Mouse (Mus musculus): ENCODE data around the gene Zfp382. TPM values are rescaled to one million over a fixed set of nuclear protein-coding genes. Genes with fewer than 3 reads are reported as not detected.

Gene Zfp382
- 19.0 and 21.1 TPM in 2 replicates for polyA plus RNA-seq (2015; fragmentation: Nextera tagmentation; extraction: Ambion mirVana)

DNA sequence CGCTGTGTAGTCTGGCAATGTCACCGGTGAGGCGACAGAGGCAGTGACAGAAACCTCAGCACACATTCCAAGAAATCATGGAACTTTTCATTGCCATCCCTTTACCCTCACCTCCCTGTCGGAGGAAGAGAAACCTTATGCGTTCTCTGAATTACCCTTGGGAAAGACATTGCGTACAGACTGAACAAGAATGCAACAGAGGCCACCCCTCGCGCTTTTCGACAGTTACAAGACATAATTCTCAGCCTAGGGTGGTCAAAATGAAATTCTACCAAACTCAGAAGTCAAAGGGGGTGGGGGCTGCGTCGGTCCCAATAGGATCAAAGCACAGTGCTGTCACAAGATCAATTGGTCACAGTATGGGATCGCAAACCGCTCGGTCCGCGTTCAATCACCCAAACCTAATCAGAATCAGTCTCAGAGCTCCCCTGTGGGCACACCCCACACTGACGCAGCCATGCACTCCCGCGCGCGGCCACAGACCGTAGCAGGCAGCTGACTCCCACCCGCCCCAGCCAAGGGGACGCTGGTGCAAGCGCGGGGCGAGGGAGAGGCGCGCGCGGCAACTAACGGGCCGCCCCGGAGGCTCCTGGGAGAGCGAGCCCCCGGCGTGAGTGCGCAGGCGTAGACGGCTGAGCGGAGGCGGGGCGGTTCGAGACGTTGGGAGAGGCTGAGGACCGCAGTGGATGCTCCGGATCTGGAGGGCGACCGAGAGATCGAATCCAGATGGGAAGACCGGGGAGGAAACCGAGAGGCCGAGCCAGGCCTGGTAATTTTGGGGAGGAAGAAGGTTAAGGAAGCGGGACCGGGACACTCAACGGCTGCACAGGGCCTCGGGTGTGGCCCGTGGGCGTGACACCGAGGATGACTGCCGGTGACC lies at the start of gene Zfp382:
Gene Zfp382, plus strand, starts transcription at position 635 of the 880 bp plus-strand sequence.
- ATAC-seq, result peak; percentile 99
- Histone ChIP-seq H3K27ac (peak within 1 kb of the TSS; percentile 70), H3K9ac (peak within 1 kb of the TSS; percentile 86), H3K4me1 (peaks cover 6% of the 10 kb centered on the region), H3K4me3 (peak within 1 kb of the TSS; percentile 78), H3K4me2 (peak within 1 kb of the TSS; percentile 74), H3K36me3 (ENCODE audit: poor library complexity, severe bottlenecking) (peaks cover 13% of the 10 kb centered on the region; the same call in 1 of the 2 replicates), H3K9me3 (replicated peaks) (no peaks in the 10 kb centered on the region), H3K27me3 (no peaks in the 10 kb centered on the region)
- WGBS, result under 1% methylated on average over 61 of the region's 61 CpGs

DNA sequence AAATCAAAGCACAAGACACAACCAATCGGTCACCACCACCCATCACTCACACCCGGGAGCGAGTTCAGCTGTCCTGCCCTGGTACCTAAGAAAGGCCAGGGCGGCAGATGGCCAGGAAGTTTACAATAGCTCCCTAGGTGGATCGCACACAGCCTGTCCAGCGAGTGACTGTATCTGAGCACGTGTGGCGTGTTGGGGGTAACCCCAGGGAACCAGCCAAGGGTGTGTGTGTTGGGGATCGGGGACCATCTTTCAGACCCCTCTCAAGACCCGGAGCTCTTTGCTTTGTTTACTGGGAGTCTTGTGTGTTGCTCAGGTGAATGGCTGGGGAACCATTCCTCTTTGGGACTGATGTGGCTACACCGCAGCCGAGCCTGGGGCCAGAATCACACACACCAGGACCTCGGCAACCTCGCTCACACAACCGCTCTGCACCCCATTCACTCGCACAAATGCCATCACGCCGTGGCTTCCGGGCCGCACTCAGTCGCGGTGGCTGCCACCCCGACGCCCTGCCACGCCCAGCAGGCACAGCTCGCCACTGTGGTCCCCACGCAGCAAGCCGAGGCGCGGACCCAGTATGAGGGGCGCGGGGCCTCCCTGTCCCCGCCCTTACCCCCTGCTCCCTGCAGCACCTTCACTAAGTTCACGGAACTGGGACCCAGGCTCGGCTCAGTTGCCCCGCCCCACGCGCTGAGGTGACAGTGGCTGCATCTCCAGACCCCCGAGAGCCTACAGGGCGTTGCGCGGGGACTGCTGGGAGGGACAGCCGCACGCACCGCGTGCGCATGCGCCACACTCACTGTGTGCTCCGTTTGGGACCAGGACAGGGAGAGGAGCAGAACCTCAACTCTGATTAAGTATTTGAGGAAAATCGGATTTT lies 49.4 kb upstream of the Zfp382 start, which contains the start of gene Zfp82:
Gene Zfp82, minus strand, starts transcription at position 755 of the 883 bp plus-strand sequence.
- peak within 1 kb of the TSS; percentile 70 for H3K27ac ChIP-seq
- peak within 1 kb of the TSS; percentile 79 for H3K4me3 ChIP-seq
- H3K27me3 ChIP-seq, result no peaks in the 10 kb centered on the region
- ATAC-seq, result peak; percentile 94
- WGBS, result under 1% methylated on average over 50 of the region's 50 CpGs
- H3K9me3 ChIP-seq (replicated peaks), result no peaks in the 10 kb centered on the region
- H3K4me1 ChIP-seq, result peaks cover 9% of the 10 kb centered on the region
- H3K36me3 ChIP-seq (ENCODE audit: poor library complexity, severe bottlenecking), result peaks cover 33% of the 10 kb centered on the region
- H3K9ac ChIP-seq, result peak within 1 kb of the TSS; percentile 86
- peak within 1 kb of the TSS; percentile 96 for H3K4me2 ChIP-seq

DNA sequence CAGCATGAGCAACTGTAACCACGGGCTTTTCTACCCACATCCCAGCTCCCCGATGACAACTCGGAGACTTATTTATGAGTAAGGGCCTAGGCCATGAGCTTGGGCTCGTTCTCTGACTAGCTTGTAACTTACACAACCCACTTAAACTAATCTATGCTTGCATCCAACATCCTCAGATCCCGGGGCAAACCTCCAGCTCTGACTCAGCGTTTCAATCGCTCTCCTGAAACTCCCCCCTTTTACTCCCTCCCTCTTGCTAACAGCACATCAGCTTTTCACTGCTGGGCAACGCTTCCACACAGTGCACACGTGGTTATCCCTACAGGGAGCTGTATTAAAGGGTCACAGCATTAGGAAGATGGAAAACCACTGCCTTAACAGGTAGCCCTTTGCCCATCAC lies 35.2 kb upstream of the Zfp382 start:
- H3K36me3 ChIP-seq (ENCODE audit: poor library complexity, severe bottlenecking), result peaks cover 50% of the 10 kb centered on the region
- no peak overlapping the region for H3K4me2 ChIP-seq
- H3K9ac ChIP-seq, result no peak overlapping the region
- no peaks in the 10 kb centered on the region for H3K9me3 ChIP-seq (replicated peaks)
- H3K4me3 ChIP-seq, result no peak overlapping the region
- H3K27ac ChIP-seq, result no peak overlapping the region
- H3K4me1 ChIP-seq, result peaks cover 24% of the 10 kb centered on the region
- WGBS, result 91% methylated on average over 9 of the region's 9 CpGs
- no peaks in the 10 kb centered on the region for H3K27me3 ChIP-seq
- ATAC-seq, result no peak

DNA sequence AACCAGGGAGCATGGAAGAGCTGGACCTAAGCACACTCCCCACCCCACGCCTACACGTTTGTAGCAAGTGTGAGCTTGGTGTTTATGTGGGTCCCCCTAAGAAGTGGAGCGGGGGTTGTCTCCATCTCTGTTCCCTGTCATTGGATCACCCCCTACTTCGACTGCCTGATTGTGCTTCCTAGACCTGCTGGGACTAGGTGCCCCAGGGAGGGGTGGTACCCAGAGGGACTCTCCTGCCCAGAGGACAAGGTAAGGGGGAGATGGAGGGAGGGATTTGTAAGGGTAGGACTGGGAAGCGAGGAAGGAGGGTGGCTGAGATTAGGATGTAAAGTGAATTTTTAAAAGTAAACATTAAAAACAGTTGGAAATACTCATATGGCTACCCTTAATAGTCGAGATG lies 32.3 kb upstream of the Zfp382 start:
- Histone ChIP-seq H3K4me3 (peak overlapping the region; percentile 68), H3K27me3 (no peaks in the 10 kb centered on the region), H3K27ac (no peak overlapping the region; the same call in 1 of the 2 replicates), H3K9ac (peak overlapping the region; percentile 81), H3K4me1 (peaks cover 29% of the 10 kb centered on the region), H3K4me2 (peak overlapping the region; percentile 73), H3K9me3 (replicated peaks) (no peaks in the 10 kb centered on the region), H3K36me3 (ENCODE audit: poor library complexity, severe bottlenecking) (peaks cover 28% of the 10 kb centered on the region)
- no peak for ATAC-seq
- WGBS, result 18% methylated on average over 6 of the region's 6 CpGs

DNA sequence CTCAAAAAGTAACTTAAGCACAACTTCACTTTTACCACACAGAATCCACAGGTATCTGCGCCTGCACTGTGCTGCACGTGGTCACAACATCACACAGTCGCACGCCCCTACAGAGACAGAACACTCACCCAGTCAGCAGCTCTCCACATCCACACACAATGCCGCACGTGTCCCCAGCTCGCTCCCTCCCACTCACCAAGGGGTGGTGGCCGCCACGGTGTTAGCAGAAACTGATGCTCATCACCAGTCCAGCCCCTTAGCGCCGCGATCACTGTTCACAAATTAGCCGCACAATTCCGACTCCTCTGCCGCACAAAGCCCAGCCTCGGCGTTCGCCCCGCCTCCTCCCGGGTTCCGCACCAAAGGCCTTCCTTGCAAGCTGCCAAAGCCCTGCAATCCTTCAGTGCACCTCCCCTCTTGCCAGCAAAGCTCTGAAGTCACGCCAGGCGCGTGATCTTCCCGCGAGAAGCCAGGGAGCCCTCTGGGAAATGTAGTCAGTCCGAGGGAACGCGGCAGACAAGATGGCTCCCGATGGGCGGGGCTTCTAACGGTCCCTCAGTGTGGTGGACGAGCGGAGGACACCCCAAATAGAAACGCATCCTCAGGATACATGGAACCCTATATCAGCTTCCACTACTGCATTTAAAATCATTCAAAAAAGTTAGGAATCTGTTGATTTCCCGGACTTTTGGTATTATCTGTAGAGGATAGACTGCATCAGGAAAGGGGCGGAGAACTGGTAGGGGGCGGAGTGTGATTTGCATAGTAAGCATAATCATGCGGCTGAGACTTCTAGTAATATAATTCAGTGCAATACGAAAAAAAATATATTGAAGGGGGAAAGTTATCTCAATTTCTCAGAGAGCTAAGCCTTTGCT lies 31.4 kb upstream of the Zfp382 start, which contains the start of the genes Gm26920 and Zfp566:
Gene Gm26920, minus strand, starts transcription at position 319 of the 878 bp plus-strand sequence.
Gene Zfp566, minus strand, starts transcription at position 436 of the 878 bp plus-strand sequence.
- Histone ChIP-seq H3K27me3 (no peaks in the 10 kb centered on the region), H3K36me3 (ENCODE audit: poor library complexity, severe bottlenecking) (peaks cover 19% of the 10 kb centered on the region), H3K9me3 (replicated peaks) (no peaks in the 10 kb centered on the region), H3K4me2 (peak within 1 kb of the TSS; percentile 73), H3K4me3 (peak within 1 kb of the TSS; percentile 68), H3K27ac (peak within 1 kb of the TSS; percentile 88), H3K4me1 (peaks cover 30% of the 10 kb centered on the region), H3K9ac (peak within 1 kb of the TSS; percentile 81)
- under 1% methylated on average over 40 of the region's 40 CpGs for WGBS
- peak; percentile 92 for ATAC-seq

DNA sequence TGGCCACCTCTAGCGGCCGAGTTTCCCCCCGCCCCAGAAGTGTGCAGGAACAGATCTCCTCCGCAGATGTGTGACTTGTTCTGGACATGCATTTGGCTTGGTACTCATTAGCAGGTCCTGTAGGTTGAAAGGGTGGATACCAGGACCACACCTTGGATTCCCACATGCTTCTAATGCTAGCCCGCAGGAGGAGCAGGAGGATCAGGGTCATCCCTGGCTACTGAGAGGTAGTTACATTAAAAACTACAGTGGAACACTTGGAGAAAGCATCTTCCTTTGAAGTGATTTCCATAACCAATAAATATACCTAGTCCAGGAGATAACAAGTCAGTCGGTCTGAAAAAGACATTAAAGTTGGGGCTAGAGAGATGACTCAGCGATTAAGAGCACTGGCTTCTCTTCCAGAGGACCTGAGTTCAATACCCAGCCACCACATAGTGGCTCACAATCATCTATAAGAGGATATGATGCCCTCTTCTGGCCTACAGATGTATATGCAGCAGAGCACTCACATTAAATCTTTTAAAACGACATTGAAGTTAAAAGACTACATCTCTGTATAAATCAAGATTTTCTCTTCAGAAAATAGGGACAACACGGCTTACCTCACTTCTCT lies 30.7 kb upstream of the Zfp382 start:
- ATAC-seq, result no peak
- H3K36me3 ChIP-seq (ENCODE audit: poor library complexity, severe bottlenecking), result peaks cover 11% of the 10 kb centered on the region
- 8% methylated on average over 9 of the region's 9 CpGs for WGBS
- peak overlapping the region; percentile 68 for H3K4me3 ChIP-seq
- H3K9ac ChIP-seq, result peak overlapping the region; percentile 81; the same call in 1 of the 2 replicates
- H3K4me1 ChIP-seq, result peaks cover 34% of the 10 kb centered on the region
- no peaks in the 10 kb centered on the region for H3K27me3 ChIP-seq
- H3K9me3 ChIP-seq (replicated peaks), result no peaks in the 10 kb centered on the region
- H3K4me2 ChIP-seq, result peak overlapping the region; percentile 73
- peak overlapping the region; percentile 88 for H3K27ac ChIP-seq

DNA sequence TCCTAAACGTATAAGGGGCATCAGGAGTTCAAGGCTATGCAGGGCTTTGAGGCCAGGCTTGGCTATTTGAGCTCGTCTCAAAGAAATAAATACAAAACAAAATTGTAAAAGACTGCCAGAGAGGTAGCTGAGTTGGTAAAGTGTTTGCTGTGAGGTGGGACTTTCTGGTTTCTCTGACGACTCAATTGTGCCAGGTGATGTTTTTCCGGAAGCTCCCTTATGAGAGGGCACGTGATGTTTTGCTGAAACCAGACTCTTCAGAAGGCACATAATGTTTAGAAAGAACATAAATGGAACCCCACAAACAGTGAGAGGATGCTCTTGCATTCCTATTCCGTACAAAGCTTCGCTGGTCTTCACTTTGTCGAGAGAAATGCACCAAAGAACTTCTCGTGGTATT lies 29.1 kb upstream of the Zfp382 start:
- Histone ChIP-seq H3K9ac (no peak overlapping the region), H3K4me1 (peaks cover 42% of the 10 kb centered on the region), H3K36me3 (ENCODE audit: poor library complexity, severe bottlenecking) (peaks cover 4% of the 10 kb centered on the region), H3K4me2 (no peak overlapping the region), H3K27ac (no peak overlapping the region), H3K4me3 (no peak overlapping the region), H3K27me3 (no peaks in the 10 kb centered on the region), H3K9me3 (replicated peaks) (no peaks in the 10 kb centered on the region)
- no peak for ATAC-seq
- 85% methylated on average over 9 of the region's 9 CpGs for WGBS

DNA sequence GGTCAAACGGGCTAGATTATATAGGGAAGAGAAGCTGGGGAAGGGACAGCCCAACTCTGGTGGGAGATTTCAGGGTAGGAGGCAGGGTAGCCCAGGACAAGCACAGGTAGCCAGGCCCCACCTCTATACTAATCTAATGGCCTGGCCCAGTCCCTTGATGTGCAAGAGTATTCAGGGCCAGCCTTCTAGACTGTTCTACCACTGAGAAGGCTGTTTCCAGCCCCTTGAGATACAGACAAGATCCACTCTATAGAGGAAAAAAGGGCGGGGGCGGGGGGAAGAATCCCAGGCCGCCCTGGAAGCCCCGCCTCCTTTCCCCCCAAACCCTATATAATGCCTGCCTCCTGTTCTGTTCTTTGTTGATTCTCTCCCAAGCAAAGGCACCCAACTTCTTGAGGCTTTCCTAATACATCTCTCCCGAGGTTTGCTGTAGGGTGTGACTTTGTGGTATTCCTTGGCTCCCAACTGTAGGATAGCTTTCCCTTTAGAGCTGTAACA lies 27.8 kb upstream of the Zfp382 start:
- Histone ChIP-seq H3K4me1 (peaks cover 36% of the 10 kb centered on the region), H3K9me3 (replicated peaks) (no peaks in the 10 kb centered on the region), H3K4me2 (peak overlapping the region; percentile 81), H3K9ac (no peak overlapping the region), H3K27me3 (no peaks in the 10 kb centered on the region), H3K36me3 (ENCODE audit: poor library complexity, severe bottlenecking) (peaks cover 15% of the 10 kb centered on the region), H3K4me3 (peak overlapping the region; percentile 57), H3K27ac (peak overlapping the region; percentile 98; the same call in 1 of the 2 replicates)
- WGBS, result 65% methylated on average over 6 of the region's 6 CpGs
- ATAC-seq, result no peak

DNA sequence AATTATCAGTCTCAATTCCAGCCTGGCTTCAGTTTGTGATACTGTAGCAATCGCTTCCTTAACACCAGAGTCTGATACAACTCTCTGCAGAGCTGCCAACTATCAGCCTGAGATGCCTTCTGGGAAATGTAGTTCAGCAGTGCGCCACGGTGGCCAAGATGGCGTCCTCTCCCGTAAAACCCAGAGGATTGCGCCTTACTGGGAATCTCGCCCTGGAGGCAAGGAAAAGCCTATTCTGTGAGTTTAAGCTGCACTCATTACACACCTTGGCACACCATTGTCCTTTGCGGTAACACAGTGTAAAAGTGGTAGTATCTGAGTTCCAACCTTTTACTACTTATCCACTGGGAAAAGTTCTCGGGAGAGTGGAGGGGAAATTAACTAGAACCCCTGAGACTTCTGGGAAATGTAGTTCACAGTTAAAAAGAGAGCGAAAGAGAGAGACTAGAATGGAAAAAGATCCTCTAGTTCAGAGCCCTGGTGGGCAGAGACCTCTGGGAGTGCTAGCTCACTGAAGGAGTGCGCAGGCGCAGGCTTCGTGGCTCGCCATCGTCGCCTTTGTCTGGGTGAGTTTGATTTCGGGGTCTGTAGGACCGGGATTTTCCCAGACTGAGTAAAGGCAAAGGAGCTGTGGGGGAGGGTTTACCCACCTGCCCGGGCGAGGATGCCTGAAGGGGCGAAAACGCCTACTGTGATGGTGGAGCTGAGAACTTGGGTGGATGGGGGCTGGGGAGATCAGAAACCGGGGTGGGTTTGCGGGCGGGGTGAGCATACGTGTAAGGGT lies 26.9 kb upstream of the Zfp382 start, which contains the start of gene Zfp260:
Gene Zfp260, plus strand, starts transcription at position 132 of the 784 bp plus-strand sequence.
- Histone ChIP-seq H3K4me3 (peak within 1 kb of the TSS; percentile 57), H3K9me3 (replicated peaks) (no peaks in the 10 kb centered on the region), H3K27me3 (no peaks in the 10 kb centered on the region), H3K36me3 (ENCODE audit: poor library complexity, severe bottlenecking) (peaks cover 24% of the 10 kb centered on the region), H3K27ac (peak within 1 kb of the TSS; percentile 98), H3K9ac (peak within 1 kb of the TSS; percentile 82), H3K4me2 (peak within 1 kb of the TSS; percentile 81), H3K4me1 (peaks cover 30% of the 10 kb centered on the region)
- under 1% methylated on average over 26 of the region's 26 CpGs for WGBS
- ATAC-seq, result peak; percentile 83

DNA sequence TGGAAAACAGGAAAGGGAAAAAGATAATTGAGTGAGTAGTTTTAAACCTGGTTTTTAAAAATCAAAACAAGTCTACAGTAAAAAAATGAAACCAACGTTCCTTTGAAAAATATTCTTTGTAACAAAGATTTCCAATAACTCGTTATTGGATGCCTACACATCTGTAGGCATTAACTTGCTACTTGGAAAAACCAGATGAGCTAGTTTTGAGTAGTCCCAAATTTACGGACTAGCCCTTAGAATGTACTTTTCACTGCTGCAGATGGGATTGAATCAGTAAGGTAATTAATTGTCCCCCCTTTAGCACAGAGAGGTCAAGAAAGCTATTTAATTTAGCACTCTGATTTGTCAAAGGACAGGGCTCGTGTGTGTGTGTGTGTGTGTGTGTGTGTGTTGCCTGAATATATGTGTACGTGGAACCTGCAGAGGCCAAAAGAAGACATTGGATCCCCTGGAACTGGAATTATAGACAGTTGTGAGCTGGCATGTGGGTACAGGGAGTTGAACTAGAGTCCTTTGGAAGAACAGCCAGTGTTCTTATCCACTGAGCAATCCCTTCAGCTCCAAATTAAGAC lies 26.1 kb upstream of the Zfp382 start:
- H3K9me3 ChIP-seq (replicated peaks), result no peaks in the 10 kb centered on the region
- H3K27ac ChIP-seq, result peak overlapping the region; percentile 98; the same call in 1 of the 2 replicates
- H3K4me3 ChIP-seq, result peak overlapping the region; percentile 57
- under 1% methylated on average over 5 of the region's 5 CpGs for WGBS
- H3K9ac ChIP-seq, result peak overlapping the region; percentile 82
- peaks cover 32% of the 10 kb centered on the region for H3K36me3 ChIP-seq (ENCODE audit: poor library complexity, severe bottlenecking)
- no peaks in the 10 kb centered on the region for H3K27me3 ChIP-seq
- H3K4me1 ChIP-seq, result peaks cover 30% of the 10 kb centered on the region
- ATAC-seq, result no peak
- peak overlapping the region; percentile 81 for H3K4me2 ChIP-seq
